Mouse (Mus musculus) heart, embryonic 10.5 days (tissue): Measurements from ENCODE around the gene Chmp5. TPM values are rescaled to one million over a fixed set of nuclear protein-coding genes. Genes with fewer than 3 reads are reported as not detected.

Source experiments
- DNase-seq: peaks from one replicate; pipeline ENCODE4 v3.0.0-alpha.2; 2017; ENCODE audit warnings: low spot score
- H3K27ac ChIP-seq: fragments of 300-500 bp; sonication (generic); 2 replicates; pipeline ENCODE4 v1.5.1; 2016; ENCODE audit warnings: mild to moderate bottlenecking
- H3K27me3 ChIP-seq: fragments of 300-500 bp; sonication (generic); 2 replicates; pipeline ENCODE4 v1.6.1; 2016; ENCODE audit warnings: mild to moderate bottlenecking; ENCODE audit not compliant: poor library complexity, insufficient read depth, severe bottlenecking
- H3K36me3 ChIP-seq: fragments of 300-500 bp; sonication (generic); 2 replicates; pipeline ENCODE4 v1.6.1; 2016; ENCODE audit warnings: mild to moderate bottlenecking, moderate library complexity
- H3K4me1 ChIP-seq: fragments of 300-500 bp; sonication (generic); 2 replicates; pipeline ENCODE4 v1.6.1; 2016; ENCODE audit warnings: mild to moderate bottlenecking
- H3K4me3 ChIP-seq: fragments of 300-500 bp; sonication (generic); 2 replicates; pipeline ENCODE4 v1.5.1; 2016; ENCODE audit warnings: mild to moderate bottlenecking, moderate library complexity
- H3K9me3 ChIP-seq: fragments of 300-500 bp; sonication (generic); 2 replicates; pipeline ENCODE4 v1.6.1; 2016; ENCODE audit warnings: mild to moderate bottlenecking, moderate library complexity
- WGBS: fragments of 180-500 bp; shearing (Covaris S2); methylation state at CpG from one replicate; pipeline ENCODE4 v1.1.7; 2016; 5-methylcytosine and 5-hydroxymethylcytosine counted together
- microRNA-seq: library from miRNA; unstranded; fragments of <30 nt; microRNA quantifications from one replicate; pipeline ENCODE4, GENCODE M21; 2017
- polyA plus RNA-seq: library from polyadenylated mRNA; unstranded; fragments of >200 nt; fragmentation: Nextera tagmentation; extraction: Ambion mirVana; gene quantifications from 2 replicates; pipeline ENCODE4 v1.2.1, GENCODE M21; 2016

Gene Chmp5
- polyA plus RNA-seq, 1 experiment from 2014 or later, result 76.7 TPM

DNA sequence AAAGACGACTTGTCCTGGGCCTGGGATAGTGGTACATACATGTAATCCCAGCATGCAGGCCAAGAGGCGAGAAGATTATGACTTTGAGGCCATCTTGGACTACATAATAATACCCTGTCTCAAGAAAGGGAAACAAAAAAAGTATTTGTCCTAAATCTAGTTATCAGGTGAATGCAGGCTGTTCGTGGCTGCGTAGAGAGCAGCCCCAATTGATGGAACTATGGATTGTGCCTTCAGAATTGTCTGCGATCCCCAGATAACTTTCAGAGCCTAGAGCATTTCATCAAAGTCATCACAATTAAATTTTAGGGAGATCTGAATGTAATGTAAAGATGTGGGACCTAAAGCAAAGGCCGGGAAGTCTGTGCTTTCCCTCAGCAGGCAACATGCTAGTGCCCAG, 48.1 kb downstream of the Chmp5 start:
- Histone ChIP-seq H3K4me1 (no peaks in the 10 kb centered on the region), H3K4me3 (no peak overlapping the region), H3K9me3 (no peaks in the 10 kb centered on the region), H3K27me3 (no peaks in the 10 kb centered on the region), H3K36me3 (peaks cover 98% of the 10 kb centered on the region), H3K27ac (no peak overlapping the region)
- DNase-seq, result no peak
- 92% methylated on average over 6 of the region's 6 CpGs for WGBS

DNA sequence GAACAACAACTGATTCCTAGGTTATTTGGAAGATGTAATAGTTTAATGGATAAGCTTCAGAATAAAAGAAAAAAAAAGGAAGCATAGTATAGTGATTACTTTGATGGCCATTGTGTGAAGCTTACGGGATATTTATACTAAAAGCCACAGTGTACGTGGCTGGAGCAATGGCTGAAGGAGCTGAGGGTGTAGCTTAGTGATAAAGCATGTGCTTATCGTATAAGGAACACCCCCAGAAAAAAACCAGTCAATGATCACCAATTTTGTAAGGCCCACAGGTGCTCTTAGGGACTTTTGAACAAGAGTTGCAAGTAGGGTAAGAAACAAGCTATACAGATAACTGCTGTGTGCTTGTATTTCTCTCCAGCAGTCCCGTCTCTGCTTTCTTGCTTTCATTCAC, 49.7 kb downstream of the Chmp5 start:
- Histone ChIP-seq H3K4me3 (no peak overlapping the region), H3K27me3 (no peaks in the 10 kb centered on the region), H3K36me3 (peaks cover 98% of the 10 kb centered on the region), H3K4me1 (no peaks in the 10 kb centered on the region), H3K9me3 (no peaks in the 10 kb centered on the region), H3K27ac (no peak overlapping the region)
- DNase-seq, result no peak
- WGBS, result 93% methylated on average over 4 of the region's 4 CpGs

DNA sequence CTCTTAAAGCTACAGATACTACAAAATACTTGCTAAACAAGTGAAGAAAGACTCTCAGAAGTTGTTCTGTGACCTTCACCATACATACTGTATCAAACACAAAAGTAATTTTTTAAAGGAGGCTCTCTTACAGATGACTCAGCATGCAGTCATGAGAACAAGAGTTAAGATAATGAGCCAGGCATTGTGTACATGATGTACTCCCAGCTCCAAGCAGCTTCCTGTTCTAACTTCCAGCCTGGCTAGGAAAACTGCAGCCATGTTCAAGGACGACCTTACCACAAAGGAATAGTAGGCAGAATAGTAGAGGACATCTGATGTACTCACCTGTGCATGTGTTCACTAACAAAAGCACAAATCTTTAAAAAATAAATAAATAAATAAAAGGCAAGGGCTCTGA, 52.1 kb downstream of the Chmp5 start:
- H3K4me3 ChIP-seq, result no peak overlapping the region

DNA sequence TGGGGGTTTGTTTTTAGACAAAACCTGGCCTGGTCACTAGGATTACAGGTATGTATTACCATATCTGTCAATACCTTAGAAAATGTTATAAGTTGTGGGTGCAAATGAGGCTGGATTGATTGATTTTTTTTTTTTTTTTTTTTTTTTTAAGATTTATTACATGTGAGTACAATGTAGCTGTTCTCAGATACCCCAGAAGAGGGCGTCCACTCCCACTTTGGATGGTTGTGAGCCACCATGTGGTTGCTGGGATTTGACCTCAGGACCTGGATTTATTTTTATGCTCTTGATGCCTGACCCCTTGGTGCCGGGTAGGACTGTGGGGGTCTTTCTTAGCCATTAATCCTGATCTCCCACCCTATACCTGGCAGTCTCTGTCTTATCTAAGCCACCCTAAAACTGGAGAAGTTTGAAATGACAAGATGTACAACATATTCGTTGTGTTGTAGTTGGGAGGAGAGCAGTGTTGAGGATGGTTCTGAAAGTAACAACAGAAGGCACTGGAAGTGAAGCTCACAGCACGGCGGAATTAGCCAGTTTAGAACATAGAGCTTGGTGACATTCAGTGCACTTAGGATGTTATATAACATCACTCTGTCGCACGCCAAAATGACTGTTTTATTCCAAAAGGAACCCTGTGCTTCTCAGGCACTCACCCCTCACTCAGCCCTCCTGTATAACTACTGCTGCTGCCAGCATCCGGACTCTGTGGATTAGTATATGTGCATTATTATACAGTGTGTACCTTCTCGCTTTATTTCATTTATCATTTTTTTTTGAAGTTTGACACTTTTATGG, 52.8 kb downstream of the Chmp5 start:
- H3K36me3 ChIP-seq, result peaks cover 99% of the 10 kb centered on the region
- H3K27ac ChIP-seq, result no peak overlapping the region
- no peak overlapping the region for H3K4me3 ChIP-seq
- H3K9me3 ChIP-seq, result no peaks in the 10 kb centered on the region
- no peaks in the 10 kb centered on the region for H3K27me3 ChIP-seq
- H3K4me1 ChIP-seq, result no peaks in the 10 kb centered on the region
- DNase-seq, result no peak
- 91% methylated on average over 9 of the region's 9 CpGs for WGBS

More for the DNA sequence above, 52.1 kb downstream of the Chmp5 start:
- no peaks in the 10 kb centered on the region for H3K4me1 ChIP-seq
- no peak for DNase-seq
- 76% methylated on average over 1 of the region's 1 CpGs for WGBS
- H3K36me3 ChIP-seq, result peaks cover 99% of the 10 kb centered on the region
- no peak overlapping the region for H3K27ac ChIP-seq
- H3K27me3 ChIP-seq, result no peaks in the 10 kb centered on the region
- H3K9me3 ChIP-seq, result no peaks in the 10 kb centered on the region

- no peak for DNase-seq
- H3K27me3 ChIP-seq, result no peaks in the 10 kb centered on the region
- peaks cover 92% of the 10 kb centered on the region for H3K36me3 ChIP-seq
- no peak overlapping the region for H3K27ac ChIP-seq
- H3K9me3 ChIP-seq, result no peaks in the 10 kb centered on the region
- 77% methylated on average over 3 of the region's 3 CpGs for WGBS
- H3K4me3 ChIP-seq, result no peak overlapping the region
- no peaks in the 10 kb centered on the region for H3K4me1 ChIP-seq
Observed at GRCm38 (mm10) chr4:41013351-41013750, 65.1 kb downstream of the Chmp5 start.

Small RNA genes lying within 50 kb of the gene (microRNA-seq; reads per million reads assigned to microRNA genes)
- gene Mir3094, result 1.5 reads per million

Other genes with a start within 250 kb of the Chmp5 start
- gene Aptx, start 245.2 kb upstream of the Chmp5 start, polyA plus RNA-seq, result 29.4 and 32.2 TPM in 2 replicates
- 332 and 445 TPM in 2 replicates for gene Dnaja1, start 226.3 kb upstream of the Chmp5 start, polyA plus RNA-seq
- gene Smu1, start 190.5 kb upstream of the Chmp5 start, polyA plus RNA-seq, result 125 and 158 TPM in 2 replicates
- 38.1 and 47.1 TPM in 2 replicates for gene B4galt1, start 94.4 kb upstream of the Chmp5 start, polyA plus RNA-seq
- gene Spink4, start 28.4 kb upstream of the Chmp5 start, polyA plus RNA-seq, result 6.2 and 10.2 TPM in 2 replicates
- gene Bag1, start 113 bp upstream of the Chmp5 start, polyA plus RNA-seq, result 181 and 209 TPM in 2 replicates
- gene Nfx1, start 22.5 kb downstream of the Chmp5 start, polyA plus RNA-seq, result 76.5 and 87.4 TPM in 2 replicates
- gene Aqp7, start 99.7 kb downstream of the Chmp5 start, polyA plus RNA-seq, result 0.09 and 1.2 TPM in 2 replicates
- gene Aqp3, start 149.8 kb downstream of the Chmp5 start, polyA plus RNA-seq, result 10.6 TPM in 2 replicates
- 26.0 and 26.8 TPM in 2 replicates for gene Nol6, start 176.0 kb downstream of the Chmp5 start, polyA plus RNA-seq
- 64.2 and 84.7 TPM in 2 replicates for gene Ube2r2, start 187.3 kb downstream of the Chmp5 start, polyA plus RNA-seq